Comparison of ENCODE assay signal across 35 mouse cellular contexts in the genomic region with DNA sequence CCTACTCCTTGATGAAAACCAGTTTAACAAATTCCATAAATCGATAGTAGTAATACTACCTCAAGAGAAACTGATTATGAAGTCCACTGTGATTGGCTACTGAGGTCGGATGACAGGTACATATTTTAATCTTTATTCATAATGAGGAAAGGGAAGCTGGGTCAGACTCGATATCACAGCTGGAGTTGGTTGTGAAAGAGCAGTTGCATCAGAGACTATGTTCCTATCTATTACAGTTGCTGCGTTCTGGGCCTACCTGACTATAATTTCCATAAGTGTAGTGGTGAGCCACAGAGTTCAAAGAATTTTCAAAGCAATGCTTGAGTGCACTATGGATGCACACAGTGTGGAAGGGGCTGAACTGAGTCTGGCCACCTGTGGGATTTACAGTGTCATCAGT.
"Had no signal": no experiment of that assay in that cellular context is flagged by ENCODE, and none has a peak within 500 bp of the region (broad histone marks: within the 10 kb centered on the region; RNA-seq: fewer than 3 reads in every experiment).

No protein-coding gene starts in this region.

- ATAC-seq: hindbrain, embryonic 16.5 days; hindbrain, postnatal 0 days; inflammation-experienced regulatory T-cells, adult 6 months; intestine, embryonic 15.5 days; intestine, embryonic 16.5 days; intestine, postnatal 0 days had no signal

- H3K27ac ChIP-seq: heart, embryonic 13.5 days; heart, embryonic 15.5 days; hindbrain, embryonic 10.5 days; hindbrain, embryonic 12.5 days; hindbrain, embryonic 13.5 days; hindbrain, embryonic 14.5 days; hindbrain, embryonic 15.5 days; hindbrain, postnatal 0 days; intestine, embryonic 15.5 days; kidney, embryonic 15.5 days; kidney, postnatal 0 days; layer of hippocampus, adult 2 months; left cerebral cortex, adult 2 months had no signal

- H3K4me2 ChIP-seq: heart, embryonic 11.5 days; heart, embryonic 12.5 days; heart, embryonic 13.5 days; heart, embryonic 15.5 days; hindbrain, embryonic 12.5 days; hindbrain, embryonic 13.5 days; hindbrain, embryonic 14.5 days; hindbrain, embryonic 15.5 days; intestine, embryonic 15.5 days; kidney, embryonic 15.5 days had no signal

- H3K9ac ChIP-seq: heart, embryonic 12.5 days; heart, embryonic 13.5 days; heart, embryonic 15.5 days; hindbrain, embryonic 12.5 days; hindbrain, embryonic 13.5 days; hindbrain, embryonic 14.5 days; hindbrain, embryonic 15.5 days; intestine, embryonic 15.5 days; kidney, embryonic 15.5 days had no signal

- H3K4me3 ChIP-seq: heart, embryonic 12.5 days; heart, embryonic 13.5 days; heart, embryonic 15.5 days; hindbrain, embryonic 10.5 days; hindbrain, embryonic 12.5 days; hindbrain, embryonic 13.5 days; hindbrain, embryonic 15.5 days; intestine, embryonic 15.5 days; kidney, embryonic 15.5 days; layer of hippocampus, adult 2 months; left cerebral cortex, adult 2 months had no signal

- H3K27me3 ChIP-seq: heart, embryonic 12.5 days; heart, embryonic 13.5 days; heart, embryonic 15.5 days; hindbrain, embryonic 12.5 days; hindbrain, embryonic 13.5 days; hindbrain, embryonic 15.5 days; intestine, embryonic 15.5 days; kidney, embryonic 15.5 days had no signal

- H3K36me3 ChIP-seq: heart, embryonic 12.5 days; heart, embryonic 13.5 days; heart, embryonic 15.5 days; hindbrain, embryonic 10.5 days; hindbrain, embryonic 12.5 days; hindbrain, embryonic 13.5 days; hindbrain, embryonic 15.5 days; intestine, embryonic 15.5 days; kidney, embryonic 15.5 days had no signal

- DNase-seq: heart, postnatal 10 days; heart, postnatal 14 days; heart, postnatal 36 days; heart, postnatal 4 days; kidney, adult 11 months; kidney, adult 18-20 months; kidney, adult 2 months; kidney, adult 8-10 months; kidney, adult 9 months; kidney, postnatal 10 days; kidney, postnatal 14 days; kidney, postnatal 25 days; kidney, postnatal 36 days; kidney, postnatal 4 days; layer of hippocampus, adult 9-11 months; layer of hippocampus, postnatal 36 days had no signal

- H3K9me3 ChIP-seq: heart, embryonic 12.5 days; heart, embryonic 13.5 days; heart, embryonic 15.5 days; hindbrain, embryonic 10.5 days; hindbrain, embryonic 12.5 days; hindbrain, embryonic 13.5 days; hindbrain, embryonic 15.5 days; intestine, embryonic 15.5 days; kidney, embryonic 15.5 days had no signal

- H3K4me1 ChIP-seq: hindbrain, embryonic 12.5 days; hindbrain, embryonic 13.5 days; hindbrain, embryonic 15.5 days; intestine, embryonic 15.5 days; kidney, embryonic 15.5 days had no signal
